ENCODE assay signal across 8 mouse cellular contexts in the genomic region with DNA sequence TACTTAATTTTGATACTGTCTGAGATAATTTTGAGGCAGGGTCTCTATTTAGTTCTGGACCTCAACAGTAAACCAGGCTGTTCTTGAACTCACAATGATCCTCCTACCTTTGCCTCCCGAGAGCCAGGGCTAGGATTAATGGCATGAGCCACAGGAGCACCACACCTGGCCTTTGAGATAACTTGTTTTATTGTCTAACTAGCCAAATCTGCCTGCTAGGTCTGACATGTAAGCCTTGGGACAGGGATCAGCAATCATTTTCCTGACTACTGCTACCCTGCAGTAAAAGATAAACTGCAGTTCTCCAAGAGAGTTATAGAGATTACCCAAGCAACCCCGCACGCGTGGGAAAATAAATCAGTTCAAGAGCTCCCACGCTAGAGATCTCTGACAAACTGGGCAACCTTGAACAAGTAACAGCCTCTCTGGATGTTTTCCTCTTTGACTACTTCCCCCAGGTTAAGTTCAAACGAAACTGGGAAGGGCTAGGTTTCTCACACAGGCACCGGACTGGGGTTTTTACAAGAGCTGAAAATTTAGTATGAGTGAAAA. TPM values are rescaled to one million over a fixed set of nuclear protein-coding genes. Genes with fewer than 3 reads are reported as not detected.
A peak's percentile ranks its signal among the peaks of the same experiment; 100 is the strongest.
DNase-seq lines count a peak whose midpoint lies in the region; ATAC-seq and TF ChIP-seq lines count a peak whose summit lies in the region.

No protein-coding gene starts in this region.

- peak overlapping the region; percentile 20 for H3ac ChIP-seq in C2C12 (ENCODE audit: control insufficient read depth, insufficient read length, low read depth)

- WGBS in forebrain, embryonic 14.5 days, result 13% methylated on average over 7 of the region's 7 CpGs
- WGBS in liver, embryonic 16.5 days (ENCODE audit: insufficient replicate concordance), result 3% methylated on average over 7 of the region's 7 CpGs

- DNase-seq in embryo, embryonic 11 days, result peak; percentile 26
- no peak for DNase-seq in embryo, embryonic 10.5 days (ENCODE audit: low spot score)
- DNase-seq in forebrain, embryonic 14.5 days (ENCODE audit: low spot score), result no peak
- no peak for DNase-seq in retina, embryonic 14.5 days (ENCODE audit: low spot score)
- no peak for DNase-seq in gastrocnemius, adult 18-20 months (ENCODE audit: low spot score)
- DNase-seq in kidney, postnatal 14 days, result no peak

- TF ChIP-seq CTCF in C2C12 (IDR thresholded peaks at IDR 0.05; ENCODE audit: control insufficient read depth, insufficient read depth, insufficient read length), result no peak

- no peaks in the 10 kb centered on the region for H3K9me3 ChIP-seq in forebrain, embryonic 14.5 days (replicated peaks; ENCODE audit: control insufficient read depth, low read length)
- no peaks in the 10 kb centered on the region for H3K9me3 ChIP-seq in liver, embryonic 16.5 days (replicated peaks; ENCODE audit: control insufficient read depth, low read length)

- peak overlapping the region; percentile 86 for H3K4me2 ChIP-seq in forebrain, embryonic 14.5 days (ENCODE audit: low read length)
- H3K4me2 ChIP-seq in liver, embryonic 16.5 days (ENCODE audit: low read depth, low read length), result peak overlapping the region; percentile 98

- H3K4me1 ChIP-seq in forebrain, embryonic 14.5 days (ENCODE audit: control insufficient read depth, insufficient read depth, low read length), result peaks cover 6% of the 10 kb centered on the region; the same call in 1 of the 2 replicates
- H3K4me1 ChIP-seq in liver, embryonic 16.5 days (ENCODE audit: control insufficient read depth, low read depth, low read length), result peaks cover 32% of the 10 kb centered on the region

- peaks cover 21% of the 10 kb centered on the region for H3K36me3 ChIP-seq in C2C12 (ENCODE audit: control insufficient read depth, insufficient read depth)
- H3K36me3 ChIP-seq in forebrain, embryonic 14.5 days (ENCODE audit: control insufficient read depth, insufficient read depth, low read length), result 0 out of 2 replicates have a peak, but pooled peaks cover 3% of the 10 kb centered on the region
- 0 out of 2 replicates have a peak, but pooled peaks cover 4% of the 10 kb centered on the region for H3K36me3 ChIP-seq in liver, embryonic 16.5 days (ENCODE audit: control insufficient read depth, insufficient read depth)

- H3K79me3 ChIP-seq in C2C12 (ENCODE audit: low read depth), result no peaks in the 10 kb centered on the region

- H3K79me2 ChIP-seq in C2C12 (ENCODE audit: control insufficient read depth, insufficient read depth), result peaks cover 9% of the 10 kb centered on the region

- H3K9ac ChIP-seq in forebrain, embryonic 14.5 days (ENCODE audit: low read length), result peak overlapping the region; percentile 81
- peak overlapping the region; percentile 77 for H3K9ac ChIP-seq in liver, embryonic 16.5 days (ENCODE audit: low read depth, low read length)

- H3K27ac ChIP-seq in forebrain, embryonic 14.5 days (ENCODE audit: low read depth, low read length), result no peak overlapping the region
- peak overlapping the region; percentile 88 for H3K27ac ChIP-seq in liver, embryonic 16.5 days (ENCODE audit: low read length)

- no peak for ATAC-seq in forebrain, embryonic 14.5 days
- ATAC-seq in liver, embryonic 16.5 days (ENCODE audit: low read depth), result no peak

- H3K4me3 ChIP-seq in C2C12 (ENCODE audit: insufficient read depth, poor library complexity, severe bottlenecking), result peak overlapping the region; percentile 45
- H3K4me3 ChIP-seq in forebrain, embryonic 14.5 days (ENCODE audit: low read depth, low read length), result peak overlapping the region; percentile 65
- peak overlapping the region; percentile 71 for H3K4me3 ChIP-seq in liver, embryonic 16.5 days (ENCODE audit: low read depth, low read length)

- no peaks in the 10 kb centered on the region for H3K27me3 ChIP-seq in C2C12 (ENCODE audit: control insufficient read depth, insufficient read depth, insufficient read length)
- no peaks in the 10 kb centered on the region for H3K27me3 ChIP-seq in forebrain, embryonic 14.5 days (replicated peaks; ENCODE audit: control insufficient read depth, insufficient read depth, low read length)
- H3K27me3 ChIP-seq in liver, embryonic 16.5 days (ENCODE audit: control insufficient read depth, insufficient read depth, low read depth, low read length), result no peaks in the 10 kb centered on the region; the same call in 1 of the 2 replicates

TF ChIP-seq in C2C12, 6 proteins besides CTCF, POLR2A, EP300 and RAD21:
- TF ChIP-seq MYOD1 (IDR thresholded peaks at IDR 0.05; ENCODE audit: control insufficient read depth, insufficient read length, low read depth), result no peak
- TF ChIP-seq USF1 (IDR thresholded peaks at IDR 0.05; ENCODE audit: low read depth), result no peak
- TF ChIP-seq MAX (IDR thresholded peaks at IDR 0.05), result no peak
- TF ChIP-seq FOSL1 (IDR thresholded peaks at IDR 0.05; ENCODE audit: insufficient read depth, low read length, poor library complexity, severe bottlenecking), result no peak
- no peak for TF ChIP-seq MYOG (IDR thresholded peaks at IDR 0.05; ENCODE audit: control insufficient read depth, extremely low read depth, insufficient read length)
- no peak for TF ChIP-seq CEBPB (IDR thresholded peaks at IDR 0.05; ENCODE audit: low read depth)
TF ChIP-seq in C2C12: peak in this region for 0.

RNA-seq across cellular contexts. Expression of a gene that starts 0.7 kb away (rescaled TPM):
- 19.5 TPM for polyA plus RNA-seq in C2C12 (2012; fragmentation: generic; extraction: Trizol)
- 20.4 and 22.8 TPM in 2 replicates for polyA plus RNA-seq in forebrain, embryonic 14.5 days (2014; fragmentation: Nextera tagmentation; extraction: Ambion mirVana)
- polyA plus RNA-seq in liver, embryonic 16.5 days (2015; fragmentation: Nextera tagmentation; extraction: Ambion mirVana), result 9.4 and 12.1 TPM in 2 replicates
- 10 to 100 TPM; 20.0 to 24.3 TPM for total RNA-seq in gastrocnemius, adult 18-20 months (2021)

RNA-seq across cellular contexts. Expression of a gene that starts 5.2 kb away (rescaled TPM):
- polyA plus RNA-seq in C2C12 (2012; fragmentation: generic; extraction: Trizol), result 4.7 TPM
- polyA plus RNA-seq in forebrain, embryonic 14.5 days (2014; fragmentation: Nextera tagmentation; extraction: Ambion mirVana), result not detected in 2 replicates
- 29.4 and 67.5 TPM in 2 replicates for polyA plus RNA-seq in liver, embryonic 16.5 days (2015; fragmentation: Nextera tagmentation; extraction: Ambion mirVana)
- total RNA-seq in gastrocnemius, adult 18-20 months (2021), result over 10,000 TPM; 18,106 to 19,583 TPM

RNA-seq across cellular contexts. Expression of a gene that starts 15.2 kb away (rescaled TPM):
- polyA plus RNA-seq in C2C12 (2012; fragmentation: generic; extraction: Trizol), result 279 TPM
- 162 and 198 TPM in 2 replicates for polyA plus RNA-seq in forebrain, embryonic 14.5 days (2014; fragmentation: Nextera tagmentation; extraction: Ambion mirVana)
- 632 and 661 TPM in 2 replicates for polyA plus RNA-seq in liver, embryonic 16.5 days (2015; fragmentation: Nextera tagmentation; extraction: Ambion mirVana)
- under 1 TPM; 0.41 to 0.50 TPM for total RNA-seq in gastrocnemius, adult 18-20 months (2021)

RNA-seq across cellular contexts. Expression of a gene that starts 19.7 kb away (rescaled TPM):
- 20.5 TPM for polyA plus RNA-seq in C2C12 (2012; fragmentation: generic; extraction: Trizol)
- 12.0 and 14.3 TPM in 2 replicates for polyA plus RNA-seq in forebrain, embryonic 14.5 days (2014; fragmentation: Nextera tagmentation; extraction: Ambion mirVana)
- 19.8 and 20.6 TPM in 2 replicates for polyA plus RNA-seq in liver, embryonic 16.5 days (2015; fragmentation: Nextera tagmentation; extraction: Ambion mirVana)
- total RNA-seq in gastrocnemius, adult 18-20 months (2021), result 1 to 10 TPM; 8.0 to 8.2 TPM

RNA-seq across cellular contexts. Expression of a gene that starts 20.0 kb away (rescaled TPM):
- 2.9 TPM for polyA plus RNA-seq in C2C12 (2012; fragmentation: generic; extraction: Trizol)
- polyA plus RNA-seq in forebrain, embryonic 14.5 days (2014; fragmentation: Nextera tagmentation; extraction: Ambion mirVana), result 13.0 and 15.0 TPM in 2 replicates
- 4.3 TPM in 2 replicates for polyA plus RNA-seq in liver, embryonic 16.5 days (2015; fragmentation: Nextera tagmentation; extraction: Ambion mirVana)
- 1 to 10 TPM; 1.5 TPM for total RNA-seq in gastrocnemius, adult 18-20 months (2021)
